Mouse (Mus musculus) inflammation-experienced regulatory T-cells (primary cell): ENCODE results near the gene Insyn1. TPM values are rescaled to one million over a fixed set of nuclear protein-coding genes. Genes with fewer than 3 reads are reported as not detected.

Experiments used
- polyA plus RNA-seq, 2 experiments: library from polyadenylated mRNA; unstranded; fragments of 100-300 nt; shearing (Covaris generic); gene quantifications; one replicate each; pipeline ENCODE4 v1.2.1; 2017

Gene Insyn1
- polyA plus RNA-seq: under 1 TPM in 1 of 2 experiments, not detected in 1; 0.14 TPM

GRCm38 (mm10) chr9:58487851-58488801, at the start of gene Insyn1:
TSS of gene Insyn1 (plus strand) at chr9:58488603.

Other genes with a start within 250 kb of the Insyn1 start
- 10 to 100 TPM; 53.2 to 66.0 TPM for gene Pml, start 238.8 kb upstream of the Insyn1 start, polyA plus RNA-seq
- 10 to 100 TPM; 26.7 to 27.0 TPM for gene Stoml1, start 235.4 kb upstream of the Insyn1 start, polyA plus RNA-seq
- gene Loxl1, start 175.4 kb upstream of the Insyn1 start, polyA plus RNA-seq: under 1 TPM; 0.12 to 0.31 TPM
- gene Tbc1d21, start 118.1 kb upstream of the Insyn1 start, polyA plus RNA-seq: not detected
- under 1 TPM; 0.13 to 0.22 TPM for gene Cd276, start 66.8 kb downstream of the Insyn1 start, polyA plus RNA-seq
- 100 to 1,000 TPM in 1 of 2 experiments, 10 to 100 TPM in 1; 76.5 to 109 TPM for gene Nptn, start 93.6 kb downstream of the Insyn1 start, polyA plus RNA-seq